Comparison of ENCODE assay signal across 9 mouse cellular contexts in the genomic region with DNA sequence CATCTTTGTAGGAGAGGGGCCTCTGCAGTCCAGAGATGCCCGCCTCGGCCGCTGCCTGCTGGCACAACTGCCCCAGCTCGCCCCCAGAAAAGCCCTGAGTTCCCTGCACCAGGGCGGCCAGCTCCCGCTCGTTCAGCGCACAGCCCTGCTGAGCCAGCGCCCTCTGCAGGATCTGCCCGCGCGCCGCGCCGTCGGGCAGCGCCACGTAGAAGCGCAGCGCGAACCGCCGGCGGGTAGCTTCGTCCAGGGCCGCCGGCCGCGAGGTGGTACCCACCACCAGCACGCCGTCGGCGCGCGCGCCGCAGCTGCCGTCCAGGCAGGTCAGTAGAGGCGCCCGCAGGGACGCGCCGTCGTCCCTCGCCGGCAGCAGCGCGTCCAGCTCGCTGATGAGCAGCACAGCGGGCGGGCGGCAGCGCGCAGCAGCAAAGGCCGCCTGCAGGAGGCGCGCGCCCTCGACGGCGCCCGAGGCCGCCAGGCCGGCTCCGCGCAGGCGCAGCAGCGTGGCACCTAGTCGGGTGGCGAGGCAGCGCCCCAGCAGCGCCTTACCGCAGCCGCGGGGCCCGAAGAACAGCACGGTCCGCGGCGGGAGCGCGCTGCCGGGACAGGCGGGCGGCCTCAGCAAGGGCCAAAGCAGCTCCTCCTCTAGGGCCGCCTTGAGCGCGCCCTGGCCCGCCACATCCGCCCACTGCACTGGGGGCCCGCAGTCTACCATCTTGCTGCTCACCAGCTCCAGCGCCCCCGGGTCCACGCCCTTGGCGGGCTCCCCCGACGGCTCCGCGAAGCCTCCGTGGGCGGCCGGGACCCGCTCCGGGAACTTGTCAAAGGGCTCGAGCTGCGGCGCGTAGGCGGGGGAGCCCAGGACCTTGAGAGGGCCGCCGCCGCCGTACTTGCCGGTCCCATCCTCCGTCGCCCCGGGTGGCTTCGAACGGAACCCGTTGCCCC. TPM values are rescaled to one million over a fixed set of nuclear protein-coding genes. Genes with fewer than 3 reads are reported as not detected.
DNase-seq lines count a peak whose midpoint lies in the region; ATAC-seq and TF ChIP-seq lines count a peak whose summit lies in the region.
"Had no signal": no experiment of that assay in that cellular context is flagged by ENCODE, and none has a peak within 500 bp of the region (broad histone marks: within the 10 kb centered on the region; RNA-seq: fewer than 3 reads in every experiment).

No protein-coding gene starts in this region.

- 39% methylated on average over 114 of the region's 120 CpGs for WGBS in kidney, postnatal 0 days
- WGBS in embryonic facial prominence, embryonic 14.5 days, result 19% methylated on average over 45 of the region's 120 CpGs
- 11% methylated on average over 120 of the region's 120 CpGs for WGBS in limb, embryonic 10.5 days
- WGBS in neural tube, embryonic 11.5 days, result 10% methylated on average over 103 of the region's 120 CpGs

- no peak overlapping the region for H3K27ac ChIP-seq in kidney, postnatal 0 days
- no peak overlapping the region for H3K27ac ChIP-seq in embryonic facial prominence, embryonic 14.5 days (replicated peaks; ENCODE audit: low read depth, low read length)
- peak overlapping the region; percentile 66 for H3K27ac ChIP-seq in limb, embryonic 10.5 days
- H3K27ac ChIP-seq in neural tube, embryonic 11.5 days (ENCODE audit: low read depth, low read length), result no peak overlapping the region

- no peak for ATAC-seq in kidney, postnatal 0 days (replicated peaks; ENCODE audit: low FRiP score, low read depth)
- peak; percentile 51; the same call in 1 of the 2 replicates for ATAC-seq in embryonic facial prominence, embryonic 14.5 days (ENCODE audit: low read depth)
- ATAC-seq in neural tube, embryonic 11.5 days (ENCODE audit: insufficient read depth, low FRiP score, low TSS enrichment), result no peak

- H3K4me2 ChIP-seq in kidney, postnatal 0 days (ENCODE audit: low read length), result peak overlapping the region; percentile 59
- peak overlapping the region; percentile 70 for H3K4me2 ChIP-seq in embryonic facial prominence, embryonic 14.5 days (ENCODE audit: low read depth, low read length)
- peak overlapping the region; percentile 50 for H3K4me2 ChIP-seq in neural tube, embryonic 11.5 days (ENCODE audit: low read depth)

- H3K4me1 ChIP-seq in kidney, postnatal 0 days (replicated peaks; ENCODE audit: insufficient read depth, low read length), result peaks cover 4% of the 10 kb centered on the region; the same call in 1 of the 2 replicates
- peaks cover 5% of the 10 kb centered on the region; the same call in 1 of the 2 replicates for H3K4me1 ChIP-seq in embryonic facial prominence, embryonic 14.5 days (ENCODE audit: control insufficient read depth, insufficient read depth, low read length)
- H3K4me1 ChIP-seq in limb, embryonic 10.5 days, result peaks cover 55% of the 10 kb centered on the region
- peaks cover 16% of the 10 kb centered on the region for H3K4me1 ChIP-seq in neural tube, embryonic 11.5 days (ENCODE audit: control insufficient read depth, insufficient read depth, low read length)

- peak; percentile 19; the same call in 1 of the 2 replicates for TF ChIP-seq CTCF in kidney, postnatal 0 days (IDR thresholded peaks at IDR 0.05; ENCODE audit: low read depth)

- peak overlapping the region; percentile 28 for H3K4me3 ChIP-seq in kidney, postnatal 0 days (replicated peaks; ENCODE audit: low read depth, low read length)
- H3K4me3 ChIP-seq in embryonic facial prominence, embryonic 14.5 days (ENCODE audit: low read depth, low read length), result peak overlapping the region; percentile 41
- peak overlapping the region; percentile 44 for H3K4me3 ChIP-seq in limb, embryonic 10.5 days
- peak overlapping the region; percentile 27 for H3K4me3 ChIP-seq in neural tube, embryonic 11.5 days (ENCODE audit: low read depth, low read length)

- peaks cover 3% of the 10 kb centered on the region; the same call in 1 of the 2 replicates for H3K27me3 ChIP-seq in kidney, postnatal 0 days (ENCODE audit: insufficient read depth, low read length)
- H3K27me3 ChIP-seq in embryonic facial prominence, embryonic 14.5 days (replicated peaks; ENCODE audit: control insufficient read depth, insufficient read depth, low read length), result peaks cover 46% of the 10 kb centered on the region
- H3K27me3 ChIP-seq in limb, embryonic 10.5 days (ENCODE audit: low read depth, poor library complexity, severe bottlenecking), result peaks cover 84% of the 10 kb centered on the region
- H3K27me3 ChIP-seq in neural tube, embryonic 11.5 days (ENCODE audit: control insufficient read depth, insufficient read depth, low read length), result peaks cover 14% of the 10 kb centered on the region

- H3K36me3 ChIP-seq in kidney, postnatal 0 days (ENCODE audit: insufficient read depth, low read length), result 0 out of 2 replicates have a peak, but pooled peaks cover 8% of the 10 kb centered on the region
- H3K36me3 ChIP-seq in embryonic facial prominence, embryonic 14.5 days (ENCODE audit: control insufficient read depth, insufficient read depth, low read length), result no peaks in the 10 kb centered on the region
- peaks cover 69% of the 10 kb centered on the region for H3K36me3 ChIP-seq in limb, embryonic 10.5 days
- no peaks in the 10 kb centered on the region for H3K36me3 ChIP-seq in neural tube, embryonic 11.5 days (ENCODE audit: control insufficient read depth, insufficient read depth, low read length)

- H3K9me3 ChIP-seq in kidney, postnatal 0 days (replicated peaks; ENCODE audit: low read length), result no peaks in the 10 kb centered on the region
- no peaks in the 10 kb centered on the region for H3K9me3 ChIP-seq in embryonic facial prominence, embryonic 14.5 days (ENCODE audit: control insufficient read depth, low read length)
- H3K9me3 ChIP-seq in limb, embryonic 10.5 days (replicated peaks), result no peaks in the 10 kb centered on the region
- H3K9me3 ChIP-seq in neural tube, embryonic 11.5 days (ENCODE audit: control insufficient read depth, low read length), result no peaks in the 10 kb centered on the region

- DNase-seq in kidney, postnatal 0 days (ENCODE audit: low spot score), result no peak
- DNase-seq in kidney, adult 9 months, result no peak
- no peak for DNase-seq in embryonic facial prominence, embryonic 14.5 days (ENCODE audit: low spot score)
- peak; percentile 72 for DNase-seq in limb, embryonic 10.5 days (ENCODE audit: low spot score)
- DNase-seq in neural tube, embryonic 11.5 days (ENCODE audit: low spot score), result peak; percentile 79
- DNase-seq in ovary, postnatal 14 days (ENCODE audit: low spot score), result no peak
- no peak for DNase-seq in right cerebral cortex, postnatal 4 days
- DNase-seq in cerebellum, adult 9-11 months, result no peak

- 0 out of 2 replicates have a peak overlapping the region, but pooled peaks have one; percentile 23 for H3K9ac ChIP-seq in kidney, postnatal 0 days (ENCODE audit: low read depth, low read length)
- peak overlapping the region; percentile 57 for H3K9ac ChIP-seq in embryonic facial prominence, embryonic 14.5 days (ENCODE audit: low read depth, low read length)
- peak overlapping the region; percentile 41; the same call in 1 of the 2 replicates for H3K9ac ChIP-seq in neural tube, embryonic 11.5 days (ENCODE audit: low read length)

RNA-seq across cellular contexts. Expression of gene Gm47841, which starts 5.6 kb away (rescaled TPM):
- not detected in 2 replicates for polyA plus RNA-seq in kidney, postnatal 0 days (2015; fragmentation: Nextera tagmentation; extraction: Ambion mirVana)
- not detected in 2 replicates for polyA plus RNA-seq in embryonic facial prominence, embryonic 14.5 days (2014; fragmentation: Nextera tagmentation; extraction: Ambion mirVana)
- polyA plus RNA-seq in limb, embryonic 10.5 days (2016; fragmentation: Nextera tagmentation; extraction: Ambion mirVana), result not detected in 2 replicates
- polyA plus RNA-seq in neural tube, embryonic 11.5 days (2014; fragmentation: Nextera tagmentation; extraction: Ambion mirVana), result not detected in 2 replicates
- polyA plus RNA-seq: large intestine, adult 2 months had no signal

RNA-seq across cellular contexts. Expression of gene Fignl2, which starts 25.5 kb away (rescaled TPM):
- polyA plus RNA-seq in kidney, postnatal 0 days (2015; fragmentation: Nextera tagmentation; extraction: Ambion mirVana), result 0.38 and 0.47 TPM in 2 replicates
- polyA plus RNA-seq in embryonic facial prominence, embryonic 14.5 days (2014; fragmentation: Nextera tagmentation; extraction: Ambion mirVana), result 0.26 and 0.30 TPM in 2 replicates
- polyA plus RNA-seq in limb, embryonic 10.5 days (2016; fragmentation: Nextera tagmentation; extraction: Ambion mirVana), result 0.98 and 1.9 TPM in 2 replicates
- polyA plus RNA-seq in neural tube, embryonic 11.5 days (2014; fragmentation: Nextera tagmentation; extraction: Ambion mirVana), result 1.6 and 1.7 TPM in 2 replicates

Comparison
In these comparisons a context has a peak if more than half of its experiments do, and no peak if none do; other contexts are left out.
1. DNase-seq: peak in limb, embryonic 10.5 days (single experiment) and neural tube, embryonic 11.5 days (single experiment); none in kidney, postnatal 0 days (single experiment), kidney, adult 9 months (single experiment), embryonic facial prominence, embryonic 14.5 days (single experiment), ovary, postnatal 14 days (single experiment), right cerebral cortex, postnatal 4 days (single experiment) and cerebellum, adult 9-11 months (single experiment).
2. Peak in every context shown above with its lines, with median percentiles within 50 percentile points of each other: H3K4me2 ChIP-seq, H3K4me3 ChIP-seq and H3K9ac ChIP-seq.